8 mouse cellular contexts compared by ENCODE assay signal in genomic region chr7:16312672-16313311, GRCm38 (mm10). TPM values are rescaled to one million over a fixed set of nuclear protein-coding genes. Genes with fewer than 3 reads are reported as not detected.
DNase-seq lines count a peak whose midpoint lies in the region; ATAC-seq and TF ChIP-seq lines count a peak whose summit lies in the region.

No protein-coding gene starts in this region.

- H3K4me1 ChIP-seq in intestine, postnatal 0 days (replicated peaks; ENCODE audit: control insufficient read depth, insufficient read depth, low read length), result peaks cover 4% of the 10 kb centered on the region; the same call in 1 of the 2 replicates
- H3K4me1 ChIP-seq in lung, adult 2 months (ENCODE audit: control insufficient read depth, insufficient read depth, low read length), result peaks cover 17% of the 10 kb centered on the region

- H3K36me3 ChIP-seq in intestine, postnatal 0 days (ENCODE audit: control insufficient read depth, insufficient read depth), result peaks cover 13% of the 10 kb centered on the region; the same call in 1 of the 2 replicates

- peak overlapping the region; percentile 83 for H3K9ac ChIP-seq in intestine, postnatal 0 days (ENCODE audit: low read depth, low read length)

- peak; percentile 45 for ATAC-seq in Patski
- ATAC-seq in common myeloid progenitor, adult 5-6 weeks (replicated peaks; ENCODE audit: low read depth, poor library complexity, severe bottlenecking), result peak; percentile 20
- ATAC-seq in granulocyte monocyte progenitor cell, adult 5-6 weeks (replicated peaks; ENCODE audit: poor library complexity, severe bottlenecking), result peak; percentile 38
- peak; percentile 43 for ATAC-seq in intestine, postnatal 0 days
- peak; percentile 41 for ATAC-seq in neutrophil, adult 5-6 weeks (ENCODE audit: extremely low read depth, insufficient number of reproducible peaks, low FRiP score, poor library complexity, severe bottlenecking)

- H3K4me2 ChIP-seq in intestine, postnatal 0 days (replicated peaks; ENCODE audit: low read depth), result peak overlapping the region; percentile 94

- POLR2A ChIA-PET in Patski (lab: Charles Lee), result interaction anchor here (0.8 to 1.4 kb wide), 4 partner anchors 13 to 31 kb away, joined by 3 to 5 read pairs (median 4); no protein-coding TSS in a partner anchor

- H3K27me3 ChIP-seq in Patski, result no peaks in the 10 kb centered on the region
- H3K27me3 ChIP-seq in intestine, postnatal 0 days (replicated peaks; ENCODE audit: control insufficient read depth, insufficient read depth, low read length), result no peaks in the 10 kb centered on the region

- TF ChIP-seq POLR2A in lung, adult 2 months (IDR thresholded peaks at IDR 0.05; ENCODE audit: borderline replicate concordance, extremely low read depth, low read depth, low read length), result peak; percentile 75; the same call in 1 of the 2 replicates

- H3K9me3 ChIP-seq in intestine, postnatal 0 days (ENCODE audit: control insufficient read depth), result no peaks in the 10 kb centered on the region

- in situ Hi-C loops in Patski (cut with MboI; ENCODE audit: low pct_unique_long_range_greater_than_20kb), result no loop called here

- under 1% methylated on average over 11 of the region's 12 CpGs for WGBS in intestine, postnatal 0 days
- WGBS in lung, adult 2 months, result 2% methylated on average over 12 of the region's 12 CpGs

- H3K27ac ChIP-seq in intestine, postnatal 0 days (ENCODE audit: low read depth, low read length), result peak overlapping the region; percentile 98

- DNase-seq in 3134 (ENCODE audit: extremely low read depth, insufficient read length, low spot score), result peak; percentile 84
- DNase-seq in Patski (ENCODE audit: low read depth, low spot score), result no peak
- DNase-seq in lung, adult 2 months, result peak; percentile 84
- peak; percentile 27 to 54 for DNase-seq in thymus, postnatal 36 days

- TF ChIP-seq CTCF in Patski (IDR thresholded peaks at IDR 0.05), result no peak
- no peak for TF ChIP-seq CTCF in intestine, postnatal 0 days (IDR thresholded peaks at IDR 0.05; ENCODE audit: low read depth)
- TF ChIP-seq CTCF in lung, adult 2 months (IDR thresholded peaks at IDR 0.05; ENCODE audit: insufficient read depth, low read length), result no peak

- CTCF ChIA-PET in Patski (lab: Charles Lee), result interaction anchor here (0.5 to 3.8 kb wide), 10 partner anchors 12 to 66 kb away, joined by 3 to 22 read pairs (median 5); no protein-coding TSS in a partner anchor

- H3K4me3 ChIP-seq in intestine, postnatal 0 days (ENCODE audit: low read depth, low read length), result peak overlapping the region; percentile 73
- peak overlapping the region; percentile 89 for H3K4me3 ChIP-seq in lung, adult 2 months (replicated peaks; ENCODE audit: extremely low read depth, low read depth, low read length)

RNA-seq across cellular contexts. Expression of gene Bbc3, which starts 4.6 kb away (rescaled TPM):
- 12.6 TPM for polyA plus RNA-seq in Patski (2021)
- 1.4 and 2.5 TPM in 2 replicates for total RNA-seq in common myeloid progenitor, adult 5-6 weeks (2017)
- 0.53 and 1.1 TPM in 2 replicates for total RNA-seq in granulocyte monocyte progenitor cell, adult 5-6 weeks (2014; fragmentation: Nextera tagmentation)
- total RNA-seq in granulocyte monocyte progenitor cell, adult 5-6 weeks (2017), result 1.3 and 2.2 TPM in 2 replicates
- polyA plus RNA-seq in intestine, postnatal 0 days (2015; fragmentation: Nextera tagmentation; extraction: Ambion mirVana), result 6.6 and 7.0 TPM in 2 replicates
- polyA plus RNA-seq in lung, adult 2 months (2012; rRNA removed), result 31.8 and 48.2 TPM in 2 replicates
- total RNA-seq in neutrophil, adult 5-6 weeks (2017), result 7.0 and 7.7 TPM in 2 replicates

RNA-seq across cellular contexts. Expression of gene Ccdc9, which starts 26.2 kb away (rescaled TPM):
- 78.2 TPM for polyA plus RNA-seq in Patski (2021)
- 53.6 and 123 TPM in 2 replicates for total RNA-seq in common myeloid progenitor, adult 5-6 weeks (2017)
- total RNA-seq in granulocyte monocyte progenitor cell, adult 5-6 weeks (2014; fragmentation: Nextera tagmentation), result 31.7 and 50.9 TPM in 2 replicates
- 54.0 and 62.0 TPM in 2 replicates for total RNA-seq in granulocyte monocyte progenitor cell, adult 5-6 weeks (2017)
- polyA plus RNA-seq in intestine, postnatal 0 days (2015; fragmentation: Nextera tagmentation; extraction: Ambion mirVana), result 14.2 and 14.8 TPM in 2 replicates
- polyA plus RNA-seq in lung, adult 2 months (2012; rRNA removed), result 31.2 and 47.3 TPM in 2 replicates
- total RNA-seq in neutrophil, adult 5-6 weeks (2017), result 143 and 164 TPM in 2 replicates

RNA-seq across cellular contexts. Expression of gene Inafm1, which starts 39.4 kb away (rescaled TPM):
- 13.0 TPM for polyA plus RNA-seq in Patski (2021)
- 15.1 and 18.0 TPM in 2 replicates for total RNA-seq in common myeloid progenitor, adult 5-6 weeks (2017)
- total RNA-seq in granulocyte monocyte progenitor cell, adult 5-6 weeks (2014; fragmentation: Nextera tagmentation), result 13.6 and 14.6 TPM in 2 replicates
- total RNA-seq in granulocyte monocyte progenitor cell, adult 5-6 weeks (2017), result 3.2 and 3.3 TPM in 2 replicates
- 24.1 and 24.8 TPM in 2 replicates for polyA plus RNA-seq in intestine, postnatal 0 days (2015; fragmentation: Nextera tagmentation; extraction: Ambion mirVana)
- polyA plus RNA-seq in lung, adult 2 months (2012; rRNA removed), result 54.0 and 76.4 TPM in 2 replicates
- 10.1 and 13.2 TPM in 2 replicates for total RNA-seq in neutrophil, adult 5-6 weeks (2017)

RNA-seq across cellular contexts. Expression of gene C5ar1, which starts 53.5 kb away (rescaled TPM):
- not detected for polyA plus RNA-seq in Patski (2021)
- 0.55 TPM in 1 of 2 replicates, not detected in the other for total RNA-seq in common myeloid progenitor, adult 5-6 weeks (2017)
- total RNA-seq in granulocyte monocyte progenitor cell, adult 5-6 weeks (2014; fragmentation: Nextera tagmentation), result 0.21 TPM in 1 of 2 replicates, not detected in the other
- 0.67 and 1.1 TPM in 2 replicates for total RNA-seq in granulocyte monocyte progenitor cell, adult 5-6 weeks (2017)
- polyA plus RNA-seq in intestine, postnatal 0 days (2015; fragmentation: Nextera tagmentation; extraction: Ambion mirVana), result 2.1 TPM in 2 replicates
- polyA plus RNA-seq in lung, adult 2 months (2012; rRNA removed), result 36.1 and 39.2 TPM in 2 replicates
- total RNA-seq in neutrophil, adult 5-6 weeks (2017), result 119 and 133 TPM in 2 replicates
